Mouse (Mus musculus) c-Kit-positive CD71-positive TER-119-positive erythroid progenitor cells, embryonic 14.5 days (primary cell): ENCODE data around the gene Mphosph8.
A peak's percentile ranks its signal among the peaks of the same experiment; 100 is the strongest.

Experiments used
- DNase-seq: peaks from one replicate; pipeline ENCODE4 v3.0.0-alpha.2; 2013; ENCODE audit warnings: low spot score

Mphosph8 gene

DNA sequence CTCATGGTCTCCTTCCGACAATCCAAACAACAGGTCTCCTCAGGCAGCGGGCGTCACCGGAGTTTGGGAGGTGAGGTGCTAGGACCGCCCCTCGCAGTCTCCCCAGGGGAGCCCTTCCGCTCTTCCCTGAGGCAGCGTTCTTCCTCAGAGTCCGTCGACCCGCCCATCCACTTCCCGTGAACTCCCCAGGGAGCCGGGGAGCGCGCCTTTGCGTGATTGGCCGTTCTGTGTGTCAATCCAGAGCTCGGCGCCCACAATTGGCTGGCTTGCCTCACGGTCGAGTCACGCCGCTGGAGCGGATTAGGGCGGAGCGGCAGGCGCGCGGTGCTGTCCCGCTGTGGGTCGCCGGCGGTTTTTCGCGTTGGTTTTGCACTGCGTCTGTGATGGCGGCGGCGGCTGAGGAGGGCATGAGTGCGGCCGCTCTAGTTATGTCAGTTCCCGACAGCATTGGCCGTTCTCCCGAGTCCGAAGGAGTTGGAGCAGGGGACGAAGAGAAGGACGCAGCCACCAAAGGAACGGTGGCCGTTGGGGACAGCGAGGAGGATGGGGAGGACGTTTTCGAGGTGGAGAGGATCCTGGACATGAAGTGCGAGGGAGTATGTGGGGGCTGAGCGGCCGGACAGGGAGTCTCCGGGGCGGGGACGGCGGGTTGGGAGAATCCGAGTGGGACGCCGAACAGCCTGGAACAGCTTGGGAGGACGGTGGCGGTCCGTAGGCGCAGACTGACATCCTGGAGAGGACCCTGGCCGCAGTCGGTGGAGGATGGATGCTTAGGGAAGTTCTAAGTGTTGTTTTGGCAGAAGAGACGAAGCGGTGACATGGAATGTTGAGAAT is at the start of gene Mphosph8:
Mphosph8 (plus strand) TSS at position 280 of the 834 bp plus-strand sequence.
- peak; percentile 99 for DNase-seq

DNA sequence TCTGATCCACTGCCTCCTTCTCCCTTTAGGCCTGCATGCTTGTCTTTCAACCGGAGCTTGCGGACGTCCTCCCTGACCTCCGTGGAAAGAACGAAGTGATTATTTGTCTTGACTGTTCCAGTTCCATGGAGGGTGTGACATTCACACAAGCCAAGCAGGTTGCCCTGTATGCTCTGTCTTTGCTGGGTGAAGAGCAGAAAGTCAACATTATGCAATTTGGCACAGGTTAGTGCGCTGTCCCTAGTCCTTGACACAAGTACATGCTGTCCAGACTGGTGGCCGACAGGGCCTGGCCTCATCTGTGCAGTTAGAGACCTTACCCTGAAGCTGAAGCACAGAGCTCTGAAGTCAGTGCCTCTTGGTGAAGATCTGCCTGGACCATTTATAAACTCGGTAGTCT is 47.6 kb upstream of the Mphosph8 start:
- no peak for DNase-seq

DNA sequence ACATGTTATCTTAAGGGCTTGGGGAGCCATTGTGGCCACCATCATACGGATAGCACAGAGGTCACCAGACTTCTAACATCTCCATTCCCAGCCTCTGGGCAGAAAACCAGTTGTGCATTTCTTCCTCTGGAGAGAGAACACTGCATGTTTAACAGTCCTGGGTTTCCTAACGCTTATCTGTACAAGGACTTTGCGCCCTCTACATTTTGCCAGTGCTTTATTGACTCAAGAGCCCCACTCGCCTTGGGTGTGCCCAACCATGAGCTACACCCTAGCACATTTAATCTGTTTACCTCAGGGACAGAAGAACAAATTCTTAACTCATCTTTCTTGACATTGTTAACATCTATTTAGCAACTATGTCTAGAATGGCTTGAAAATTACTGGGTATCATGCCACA is 41.8 kb upstream of the Mphosph8 start:
- no peak for DNase-seq

GRCm38 (mm10) chr14:56628336-56628735 is 39.7 kb upstream of the Mphosph8 start:
- DNase-seq, result no peak

DNA sequence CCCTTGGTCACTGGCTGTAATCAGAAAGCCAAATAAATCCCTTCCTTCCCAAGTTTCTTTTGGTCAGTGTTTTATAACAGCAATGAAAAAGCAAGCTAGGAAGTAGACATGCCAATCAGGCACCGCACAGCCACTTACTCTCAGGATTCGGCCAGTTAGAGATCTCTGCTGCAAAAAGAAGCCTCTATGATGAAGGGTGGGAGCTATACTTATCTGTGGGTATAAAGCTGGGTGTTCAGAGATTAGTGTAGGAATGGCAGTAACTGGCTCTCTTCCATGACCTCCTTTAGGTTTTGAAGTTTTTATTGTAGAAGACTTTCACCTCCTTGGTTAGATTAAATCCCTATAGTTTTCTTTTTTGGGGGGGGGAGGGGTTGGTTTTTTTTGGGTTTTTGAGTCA is 36.9 kb upstream of the Mphosph8 start:
- DNase-seq, result no peak

DNA sequence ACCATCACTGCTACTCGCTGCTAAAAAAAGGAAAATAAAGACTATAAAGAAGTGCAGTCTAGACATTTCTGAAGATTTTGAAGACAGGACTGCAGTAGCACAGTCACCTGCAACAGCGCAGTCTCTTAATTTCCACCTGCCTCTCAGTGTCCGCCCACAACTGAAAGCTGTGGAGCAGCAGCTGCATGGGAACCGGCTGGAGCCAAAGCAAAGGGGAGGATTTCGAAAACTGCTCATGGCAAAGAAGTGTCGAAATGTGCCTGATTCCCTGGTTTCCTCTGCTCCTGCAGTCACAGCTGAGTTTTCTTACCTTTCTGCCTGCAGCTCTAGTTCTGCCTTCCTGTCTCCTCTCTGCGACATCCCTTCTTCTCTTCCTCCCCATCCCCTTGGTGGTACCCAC is 20.8 kb upstream of the Mphosph8 start:
- no peak for DNase-seq

- no peak for DNase-seq
Measured at GRCm38 (mm10) chr14:56649448-56649847, 18.6 kb upstream of the Mphosph8 start.

DNA sequence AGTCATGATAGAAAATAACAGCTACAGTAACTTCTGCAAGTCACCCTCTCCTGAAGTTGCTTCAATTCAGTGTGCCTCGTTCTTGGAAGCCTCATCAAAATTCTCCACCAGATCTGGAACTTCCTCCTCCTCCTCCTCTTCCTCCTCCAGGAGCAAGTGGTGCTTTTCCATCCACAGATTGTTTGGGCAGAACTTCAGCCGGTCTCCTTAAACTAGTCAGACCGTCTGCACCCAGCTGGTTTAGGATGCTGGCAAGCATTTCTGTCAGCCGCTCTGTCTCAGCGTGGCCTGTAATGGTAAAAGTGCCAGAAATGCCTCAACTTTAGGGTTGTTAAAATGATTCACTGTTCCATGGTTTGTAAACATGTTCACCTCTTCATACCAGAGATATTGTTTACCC is 2.4 kb upstream of the Mphosph8 start:
- DNase-seq, result no peak

GRCm38 (mm10) chr14:56666909-56667308 is 1.1 kb upstream of the Mphosph8 start:
- DNase-seq, result no peak

- peak; percentile 19 for DNase-seq
Measured at GRCm38 (mm10) chr14:56669046-56669620, 1.1 kb downstream of the Mphosph8 start.

DNA sequence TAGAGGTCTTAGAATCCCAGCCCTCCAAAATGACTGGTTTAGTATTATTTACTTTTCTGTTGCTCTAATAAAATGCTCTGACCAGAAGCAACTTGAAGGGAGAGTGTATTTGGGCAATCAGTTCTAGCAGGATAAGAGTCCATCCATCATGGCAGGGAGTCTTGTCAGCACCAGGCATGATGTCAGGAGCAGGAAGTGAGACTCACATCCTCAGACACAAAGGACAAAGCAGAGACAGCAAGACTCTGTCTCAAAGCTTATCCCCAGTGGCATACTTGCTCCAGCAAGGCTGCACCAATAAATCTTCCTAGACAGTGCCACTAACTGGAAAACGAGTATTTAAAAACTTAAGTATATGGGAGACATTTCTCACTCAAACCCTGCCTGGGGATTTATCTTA is 17.4 kb downstream of the Mphosph8 start:
- DNase-seq, result no peak

GRCm38 (mm10) chr14:56689116-56689515 is 21.1 kb downstream of the Mphosph8 start:
- DNase-seq, result no peak

DNA sequence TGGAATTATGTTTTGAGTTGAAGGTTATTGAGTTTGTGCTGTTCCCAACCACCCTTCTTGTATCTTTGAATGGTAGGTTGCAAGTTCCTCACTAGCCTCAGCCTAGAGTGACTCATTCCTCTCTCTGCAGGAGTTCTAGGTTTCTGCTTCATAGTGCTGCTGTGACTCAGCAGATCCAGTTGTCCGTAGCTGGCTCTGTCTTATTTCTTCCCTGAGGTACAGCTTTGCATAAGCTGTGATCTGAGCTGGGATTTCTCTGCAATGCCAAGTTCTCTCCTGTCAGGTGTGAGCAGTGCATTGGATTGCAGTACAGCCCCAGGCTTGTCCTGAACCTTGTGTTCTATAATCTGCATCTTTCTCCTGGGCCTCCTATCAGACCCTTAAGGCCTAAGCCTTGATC is 21.7 kb downstream of the Mphosph8 start:
- no peak for DNase-seq

- DNase-seq, result no peak
Measured at GRCm38 (mm10) chr14:56695495-56695894, 27.4 kb downstream of the Mphosph8 start.

- no peak for DNase-seq
Measured at GRCm38 (mm10) chr14:56697836-56698235, 29.8 kb downstream of the Mphosph8 start.

- peak; percentile 58 for DNase-seq
Measured at GRCm38 (mm10) chr14:56702644-56703043, 34.6 kb downstream of the Mphosph8 start.

DNA sequence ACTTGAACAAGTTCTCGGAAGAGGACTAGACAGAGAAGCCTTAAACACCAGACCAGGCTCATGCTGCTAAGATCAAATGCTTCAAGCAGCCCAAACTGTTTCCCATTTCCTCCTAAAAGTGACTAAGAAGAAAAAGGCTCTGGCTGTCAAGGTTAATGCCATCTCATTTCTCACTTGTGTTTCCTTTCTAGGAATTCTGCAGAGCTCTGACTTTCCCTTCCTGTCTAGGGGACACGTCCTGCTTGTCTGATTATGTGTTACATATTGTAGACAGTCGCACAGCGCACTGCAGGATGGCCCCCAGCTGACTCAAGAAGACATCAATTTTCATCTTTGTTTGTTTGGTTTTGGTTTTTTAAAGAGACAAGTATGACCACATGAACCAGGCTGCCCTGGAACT is 37.6 kb downstream of the Mphosph8 start:
- no peak for DNase-seq

- DNase-seq, result no peak
Measured at GRCm38 (mm10) chr14:56726493-56726892, 58.4 kb downstream of the Mphosph8 start.

DNA sequence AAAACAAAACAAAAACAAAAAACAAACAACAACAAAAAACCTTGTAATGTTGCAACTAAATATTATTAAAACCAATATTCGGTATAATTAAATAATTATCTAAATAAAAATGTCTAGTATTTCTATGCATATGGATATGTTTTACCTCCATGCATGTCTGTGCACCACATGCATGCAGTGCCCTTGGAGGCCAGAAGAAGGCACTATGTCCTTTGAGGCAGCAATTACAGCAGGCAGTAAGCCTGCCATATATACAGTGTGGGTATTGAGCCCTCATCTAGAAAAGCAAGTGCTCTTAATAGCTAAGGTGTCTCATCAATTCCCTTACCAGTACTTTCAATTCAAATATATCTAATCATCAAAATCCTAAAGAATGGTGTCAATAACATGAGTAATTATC is 72.1 kb downstream of the Mphosph8 start:
- peak; percentile 9 for DNase-seq
